Mouse (Mus musculus) megakaryocyte-erythroid progenitor cell, adult 5 weeks (primary cell): ENCODE measurements around the gene Ackr4. TPM values are rescaled to one million over a fixed set of nuclear protein-coding genes. Genes with fewer than 3 reads are reported as not detected.

Source experiments
- polyA plus RNA-seq: library from polyadenylated mRNA; stranded (reverse); fragments of >175 nt; gene quantifications from 2 replicates; pipeline ENCODE4 v1.2.3, GENCODE M21; 2012

The Ackr4 gene
- polyA plus RNA-seq: 0.05 TPM in 1 of 2 replicates, not detected in the other

GRCm38 (mm10) chr9:104126833-104127232 lies at the start of gene Ackr4:
TSS of gene Ackr4 (minus strand) at chr9:104126933.

GRCm38 (mm10) chr9:104063244-104063961 lies 63.3 kb downstream of the Ackr4 start, which contains the start of gene Acad11:
TSS of gene Acad11 (plus strand) at chr9:104063377.

DNA sequence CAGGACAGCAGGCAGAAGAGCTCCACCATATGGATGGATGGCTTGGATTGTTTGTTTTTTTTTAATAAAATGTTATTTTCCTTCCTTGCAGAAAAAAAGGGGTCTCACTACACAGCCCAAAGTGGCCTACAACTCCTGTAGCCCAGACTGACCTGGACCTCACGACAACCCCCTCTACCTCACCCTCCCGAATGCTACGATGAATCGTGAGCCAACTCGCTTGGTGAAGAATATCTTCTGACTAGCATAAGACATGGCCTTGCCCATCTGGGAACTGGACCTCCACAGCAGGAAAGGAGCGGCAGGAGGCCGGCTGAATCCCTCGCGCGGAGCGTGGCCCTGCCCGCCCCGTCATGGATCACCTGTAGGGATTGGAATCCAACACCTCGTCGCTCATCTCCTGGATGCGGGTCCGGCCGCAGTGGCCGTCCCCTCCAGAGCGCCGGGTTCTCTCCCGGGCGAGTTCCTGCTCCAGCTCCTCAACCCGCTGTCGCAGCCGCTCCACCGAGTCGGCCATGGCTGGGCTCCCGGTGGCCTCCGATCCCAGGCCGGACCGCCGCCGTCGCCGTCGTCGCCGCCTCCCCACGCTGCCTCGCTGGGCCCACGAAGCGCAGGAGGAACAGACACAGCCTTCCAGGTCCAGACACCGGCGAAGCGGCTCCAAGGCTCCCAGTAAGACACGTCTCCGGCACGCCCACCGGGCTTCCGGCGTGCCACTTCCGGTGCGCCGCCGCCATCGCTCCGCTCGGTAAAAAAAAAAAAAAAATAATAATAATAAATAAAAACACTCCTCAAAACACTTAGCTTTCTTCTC lies 64.1 kb downstream of the Ackr4 start, which contains the start of gene Uba5:
Gene Uba5 (minus strand): TSS at position 705 of the 814 bp plus-strand sequence.

GRCm38 (mm10) chr9:104040362-104040761 lies 86.4 kb downstream of the Ackr4 start, which contains the start of gene Gm28305:
TSS of gene Gm28305 (plus strand) at chr9:104040662.

Other genes with a start within 250 kb of the Ackr4 start
- gene Nphp3, start 124.4 kb downstream of the Ackr4 start, polyA plus RNA-seq: 0.96 and 1.2 TPM in 2 replicates
- not detected in 2 replicates for gene Gm28305, start 86.3 kb downstream of the Ackr4 start, polyA plus RNA-seq
- gene Uba5, start 63.8 kb downstream of the Ackr4 start, polyA plus RNA-seq: 10.5 and 14.9 TPM in 2 replicates
- gene Acad11, start 63.6 kb downstream of the Ackr4 start, polyA plus RNA-seq: 6.5 and 9.8 TPM in 2 replicates
- 38.9 and 42.2 TPM in 2 replicates for gene Dnajc13, start 136.0 kb upstream of the Ackr4 start, polyA plus RNA-seq
- 0.81 and 1.6 TPM in 2 replicates for gene Acpp, start 210.8 kb upstream of the Ackr4 start, polyA plus RNA-seq